Mouse (Mus musculus): ENCODE results near the gene Lipe.
"Not testable (repeated sequence)": the region's sequence is repeated elsewhere in the genome, so short reads cannot be mapped to it uniquely, and the experiment has no call there.

The Lipe gene

GRCm38 (mm10) chr7:25398610-25399009 lies at the start of gene Lipe:
Lipe (minus strand) TSS chr7:25398710.
- DNase-seq, result no peak

- no peak for DNase-seq
Observed at GRCm38 (mm10) chr7:25440816-25441153, 42.3 kb upstream of the Lipe start.

- DNase-seq, result peak; percentile 55
Observed at GRCm38 (mm10) chr7:25439978-25440815, 41.7 kb upstream of the Lipe start.

- DNase-seq, result peak; percentile 29
Observed at GRCm38 (mm10) chr7:25439124-25439822, 40.8 kb upstream of the Lipe start.

GRCm38 (mm10) chr7:25436704-25437103 lies 38.2 kb upstream of the Lipe start:
- no peak for DNase-seq

GRCm38 (mm10) chr7:25436226-25436625 lies 37.7 kb upstream of the Lipe start:
- peak; percentile 72 for DNase-seq

- DNase-seq, result no peak
Observed at GRCm38 (mm10) chr7:25435546-25435851, 37.0 kb upstream of the Lipe start.

GRCm38 (mm10) chr7:25434654-25435545 lies 36.4 kb upstream of the Lipe start:
- peak; percentile 70 for DNase-seq

GRCm38 (mm10) chr7:25433781-25434560 lies 35.5 kb upstream of the Lipe start:
- no peak for DNase-seq

- DNase-seq, result peak; percentile 68
Observed at GRCm38 (mm10) chr7:25433007-25433541, 34.6 kb upstream of the Lipe start.

- no peak for DNase-seq
Observed at GRCm38 (mm10) chr7:25432381-25432780, 33.9 kb upstream of the Lipe start.

GRCm38 (mm10) chr7:25429886-25430784 lies 31.6 kb upstream of the Lipe start:
- no peak for DNase-seq

GRCm38 (mm10) chr7:25428321-25428720 lies 29.8 kb upstream of the Lipe start:
- DNase-seq, result no peak

GRCm38 (mm10) chr7:25427144-25427543 lies 28.6 kb upstream of the Lipe start:
- DNase-seq, result no peak

- DNase-seq, result not testable (repeated sequence)
Observed at GRCm38 (mm10) chr7:25426380-25426779, 27.9 kb upstream of the Lipe start.

- peak; percentile 91 for DNase-seq
Observed at GRCm38 (mm10) chr7:25424429-25424828, 25.9 kb upstream of the Lipe start.

- DNase-seq, result no peak
Observed at GRCm38 (mm10) chr7:25422286-25422841, 23.9 kb upstream of the Lipe start.

- DNase-seq, result no peak
Observed at GRCm38 (mm10) chr7:25419943-25420342, 21.4 kb upstream of the Lipe start.

- DNase-seq, result no peak
Observed at GRCm38 (mm10) chr7:25419536-25419935, 21.0 kb upstream of the Lipe start.

GRCm38 (mm10) chr7:25417597-25417996 lies 19.1 kb upstream of the Lipe start:
- peak; percentile 58 for DNase-seq
